Mouse (Mus musculus) limb, embryonic 13.5 days (tissue): ENCODE results near the gene Arfgap3. TPM values are rescaled to one million over a fixed set of nuclear protein-coding genes. Genes with fewer than 3 reads are reported as not detected.
A peak's percentile ranks its signal among the peaks of the same experiment; 100 is the strongest.

ENCODE experiments used
- ATAC-seq: fragments of 200-750 bp; cut with Nextera tagmentation; 2 replicates; pipeline ENCODE4 v1.8.0; 2017; ENCODE audit warnings: low read depth, moderate number of reproducible peaks, moderate TSS enrichment; ENCODE audit not compliant: low FRiP score
- H3K27ac ChIP-seq: fragments of 300-500 bp; sonication (generic); 2 replicates; pipeline ENCODE4 v1.5.1; 2015; ENCODE audit warnings: inconsistent platforms, mild to moderate bottlenecking, moderate library complexity
- H3K27me3 ChIP-seq: fragments of 300-500 bp; sonication (generic); 2 replicates; pipeline ENCODE4 v1.6.1; 2015; ENCODE audit warnings: mild to moderate bottlenecking, inconsistent platforms
- H3K36me3 ChIP-seq: fragments of 300-500 bp; sonication (generic); 2 replicates; pipeline ENCODE4 v1.6.1; 2015; ENCODE audit warnings: inconsistent platforms, mild to moderate bottlenecking, moderate library complexity
- H3K4me1 ChIP-seq: fragments of 300-500 bp; sonication (generic); 2 replicates; pipeline ENCODE4 v1.6.1; 2015; ENCODE audit warnings: inconsistent platforms
- H3K4me2 ChIP-seq: fragments of 300-500 bp; sonication (generic); replicated peaks from 2 replicates; pipeline ENCODE4 v1.6.1; 2015; ENCODE audit warnings: inconsistent platforms, mild to moderate bottlenecking, moderate library complexity
- H3K4me3 ChIP-seq: fragments of 300-500 bp; sonication (generic); 2 replicates; pipeline ENCODE4 v1.5.1; 2015; ENCODE audit warnings: moderate library complexity, mild to moderate bottlenecking, inconsistent platforms
- H3K9ac ChIP-seq: fragments of 300-500 bp; sonication (generic); 2 replicates; pipeline ENCODE4 v1.6.1; 2015; ENCODE audit warnings: mild to moderate bottlenecking, inconsistent platforms
- H3K9me3 ChIP-seq: fragments of 300-500 bp; sonication (generic); 2 replicates; pipeline ENCODE4 v1.6.1; 2016; ENCODE audit warnings: inconsistent platforms
- whole genome bisulfite sequencing: fragments of 180-500 bp; shearing (Covaris S2); methylation state at CpG from one replicate; pipeline ENCODE4 v1.1.7; 2015; 5-methylcytosine and 5-hydroxymethylcytosine counted together
- polyA plus RNA-seq: library from polyadenylated mRNA; unstranded; fragments of >200 nt; fragmentation: Nextera tagmentation; extraction: Ambion mirVana; gene quantifications from 2 replicates; pipeline ENCODE4 v1.2.1, GENCODE M21; 2015

Gene Arfgap3
- polyA plus RNA-seq, 1 experiment from 2014 or later: 52.9 TPM

GRCm38 (mm10) chr15:83303656-83304484, 46.2 kb downstream of the Arfgap3 start:
- Histone ChIP-seq H3K27ac (no peak overlapping the region), H3K9me3 (no peaks in the 10 kb centered on the region), H3K4me3 (no peak overlapping the region), H3K27me3 (no peaks in the 10 kb centered on the region), H3K4me2 (no peak overlapping the region), H3K9ac (no peak overlapping the region), H3K36me3 (peaks cover 94% of the 10 kb centered on the region), H3K4me1 (0 out of 2 replicates have a peak, but pooled peaks cover 6% of the 10 kb centered on the region)
- WGBS: 87% methylated on average over 13 of the region's 13 CpGs
- no peak for ATAC-seq

GRCm38 (mm10) chr15:83299916-83300582, 50.0 kb downstream of the Arfgap3 start:
- 0 out of 2 replicates have a peak overlapping the region, but pooled peaks have one; percentile 8 for H3K9ac ChIP-seq
- H3K27ac ChIP-seq: no peak overlapping the region
- H3K36me3 ChIP-seq: peaks cover 71% of the 10 kb centered on the region
- WGBS: 60% methylated on average over 10 of the region's 10 CpGs
- no peaks in the 10 kb centered on the region for H3K27me3 ChIP-seq
- ATAC-seq: no peak
- H3K4me1 ChIP-seq: peaks cover 27% of the 10 kb centered on the region
- no peaks in the 10 kb centered on the region for H3K9me3 ChIP-seq
- no peak overlapping the region for H3K4me2 ChIP-seq
- no peak overlapping the region for H3K4me3 ChIP-seq

- no peak overlapping the region for H3K27ac ChIP-seq
- H3K4me2 ChIP-seq: no peak overlapping the region
- H3K27me3 ChIP-seq: no peaks in the 10 kb centered on the region
- H3K36me3 ChIP-seq: peaks cover 66% of the 10 kb centered on the region
- 93% methylated on average over 7 of the region's 7 CpGs for WGBS
- ATAC-seq: no peak
- peaks cover 32% of the 10 kb centered on the region for H3K4me1 ChIP-seq
- H3K9me3 ChIP-seq: no peaks in the 10 kb centered on the region
- no peak overlapping the region for H3K4me3 ChIP-seq
- H3K9ac ChIP-seq: no peak overlapping the region
Observed at GRCm38 (mm10) chr15:83299450-83299849, 50.6 kb downstream of the Arfgap3 start.

GRCm38 (mm10) chr15:83298810-83299209, 51.2 kb downstream of the Arfgap3 start:
- peaks cover 60% of the 10 kb centered on the region for H3K36me3 ChIP-seq
- WGBS: 87% methylated on average over 2 of the region's 2 CpGs

GRCm38 (mm10) chr15:83298313-83298712, 51.7 kb downstream of the Arfgap3 start:
- 85% methylated on average over 8 of the region's 8 CpGs for WGBS
- H3K4me1 ChIP-seq: peaks cover 40% of the 10 kb centered on the region

More at GRCm38 (mm10) chr15:83298810-83299209, 51.2 kb downstream of the Arfgap3 start:
- peaks cover 39% of the 10 kb centered on the region for H3K4me1 ChIP-seq
- no peak for ATAC-seq
- no peak overlapping the region for H3K4me2 ChIP-seq
- no peak overlapping the region for H3K4me3 ChIP-seq
- no peaks in the 10 kb centered on the region for H3K27me3 ChIP-seq
- no peaks in the 10 kb centered on the region for H3K9me3 ChIP-seq
- no peak overlapping the region for H3K9ac ChIP-seq
- no peak overlapping the region for H3K27ac ChIP-seq

DNA sequence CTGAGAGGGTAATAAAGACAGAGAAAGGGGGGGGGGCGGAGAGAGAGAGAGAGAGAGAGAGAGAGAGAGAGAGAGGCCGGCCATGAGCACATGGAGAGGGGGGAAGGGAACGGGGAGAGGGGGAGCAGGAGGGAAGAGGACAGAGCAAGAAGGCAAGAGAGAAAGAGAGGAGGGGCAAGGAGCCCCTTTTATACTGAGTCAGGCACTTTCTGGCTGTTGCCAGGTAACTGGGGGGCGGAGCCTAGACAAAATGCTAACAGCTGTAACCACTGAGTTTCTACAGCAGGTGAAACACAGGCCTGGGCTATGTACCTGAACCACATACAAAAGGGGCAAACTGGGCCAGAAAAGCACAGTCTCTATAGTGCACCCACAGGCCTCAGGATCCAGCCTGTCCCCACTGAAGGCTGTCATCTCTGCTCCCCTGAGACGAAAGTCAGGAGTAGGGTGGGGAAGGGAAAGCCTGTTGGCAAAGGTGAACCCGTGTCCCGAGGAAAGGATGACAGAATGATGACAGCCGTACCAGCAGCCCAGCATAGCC, 53.2 kb downstream of the Arfgap3 start:
- Histone ChIP-seq H3K36me3 (peaks cover 45% of the 10 kb centered on the region), H3K4me2 (no peak overlapping the region), H3K27me3 (no peaks in the 10 kb centered on the region), H3K4me3 (no peak overlapping the region), H3K9ac (no peak overlapping the region), H3K9me3 (no peaks in the 10 kb centered on the region), H3K4me1 (peaks cover 48% of the 10 kb centered on the region), H3K27ac (no peak overlapping the region)
- 78% methylated on average over 5 of the region's 8 CpGs for WGBS
- ATAC-seq: peak; percentile 48; the same call in 1 of the 2 replicates

More at GRCm38 (mm10) chr15:83298313-83298712, 51.7 kb downstream of the Arfgap3 start:
- Histone ChIP-seq H3K4me3 (no peak overlapping the region), H3K27ac (no peak overlapping the region), H3K27me3 (no peaks in the 10 kb centered on the region), H3K36me3 (peaks cover 58% of the 10 kb centered on the region), H3K9ac (no peak overlapping the region), H3K4me2 (no peak overlapping the region), H3K9me3 (no peaks in the 10 kb centered on the region)
- no peak for ATAC-seq

- Histone ChIP-seq H3K9me3 (no peaks in the 10 kb centered on the region), H3K27me3 (no peaks in the 10 kb centered on the region), H3K4me2 (no peak overlapping the region), H3K36me3 (peaks cover 37% of the 10 kb centered on the region), H3K4me1 (peaks cover 47% of the 10 kb centered on the region), H3K4me3 (no peak overlapping the region), H3K9ac (no peak overlapping the region), H3K27ac (no peak overlapping the region)
- ATAC-seq: no peak
- WGBS: 82% methylated on average over 4 of the region's 4 CpGs
Observed at GRCm38 (mm10) chr15:83296050-83296449, 54.0 kb downstream of the Arfgap3 start.

DNA sequence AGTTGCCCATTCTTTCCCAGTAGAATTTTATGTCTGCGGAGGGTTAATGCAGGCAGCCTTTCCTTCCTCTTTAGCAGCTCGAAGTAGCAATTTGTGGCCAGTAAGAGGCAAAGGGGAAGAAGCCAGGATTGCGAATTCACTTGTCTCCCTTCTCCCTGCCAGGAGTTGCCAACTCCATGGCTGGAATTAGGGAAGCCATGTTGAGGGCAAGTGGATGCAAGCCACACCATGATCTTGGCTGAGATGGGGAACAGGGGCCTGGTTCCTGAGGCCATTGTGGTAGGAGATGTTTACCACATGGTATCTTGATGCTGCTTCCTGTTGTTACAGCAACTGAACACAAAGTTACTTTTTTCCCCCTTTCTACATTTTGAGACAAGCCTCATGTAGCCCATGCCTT, 55.1 kb downstream of the Arfgap3 start:
- no peak overlapping the region; the same call in 1 of the 2 replicates for H3K27ac ChIP-seq
- H3K27me3 ChIP-seq: no peaks in the 10 kb centered on the region
- peaks cover 26% of the 10 kb centered on the region for H3K36me3 ChIP-seq
- H3K9ac ChIP-seq: no peak overlapping the region
- ATAC-seq: no peak
- H3K4me2 ChIP-seq: no peak overlapping the region
- no peaks in the 10 kb centered on the region for H3K9me3 ChIP-seq
- WGBS: 87% methylated on average over 3 of the region's 3 CpGs
- peaks cover 42% of the 10 kb centered on the region for H3K4me1 ChIP-seq
- H3K4me3 ChIP-seq: no peak overlapping the region

- H3K36me3 ChIP-seq: peaks cover 18% of the 10 kb centered on the region
- peak overlapping the region; percentile 58; the same call in 1 of the 2 replicates for H3K27ac ChIP-seq
- no peak for ATAC-seq
- H3K9me3 ChIP-seq: no peaks in the 10 kb centered on the region
- WGBS: 76% methylated on average over 8 of the region's 8 CpGs
- no peak overlapping the region for H3K9ac ChIP-seq
- no peaks in the 10 kb centered on the region for H3K27me3 ChIP-seq
- H3K4me3 ChIP-seq: no peak overlapping the region
- no peak overlapping the region for H3K4me2 ChIP-seq
- peaks cover 42% of the 10 kb centered on the region for H3K4me1 ChIP-seq
Observed at GRCm38 (mm10) chr15:83293706-83294645, 56.1 kb downstream of the Arfgap3 start.

- no peak for ATAC-seq
- H3K4me1 ChIP-seq: peaks cover 42% of the 10 kb centered on the region
- 76% methylated on average over 6 of the region's 6 CpGs for WGBS
- H3K27me3 ChIP-seq: no peaks in the 10 kb centered on the region
- H3K4me3 ChIP-seq: no peak overlapping the region
- no peak overlapping the region for H3K9ac ChIP-seq
- H3K9me3 ChIP-seq: no peaks in the 10 kb centered on the region
- H3K36me3 ChIP-seq: peaks cover 10% of the 10 kb centered on the region
- no peak overlapping the region for H3K27ac ChIP-seq
- no peak overlapping the region for H3K4me2 ChIP-seq
Observed at GRCm38 (mm10) chr15:83293144-83293543, 56.9 kb downstream of the Arfgap3 start.

DNA sequence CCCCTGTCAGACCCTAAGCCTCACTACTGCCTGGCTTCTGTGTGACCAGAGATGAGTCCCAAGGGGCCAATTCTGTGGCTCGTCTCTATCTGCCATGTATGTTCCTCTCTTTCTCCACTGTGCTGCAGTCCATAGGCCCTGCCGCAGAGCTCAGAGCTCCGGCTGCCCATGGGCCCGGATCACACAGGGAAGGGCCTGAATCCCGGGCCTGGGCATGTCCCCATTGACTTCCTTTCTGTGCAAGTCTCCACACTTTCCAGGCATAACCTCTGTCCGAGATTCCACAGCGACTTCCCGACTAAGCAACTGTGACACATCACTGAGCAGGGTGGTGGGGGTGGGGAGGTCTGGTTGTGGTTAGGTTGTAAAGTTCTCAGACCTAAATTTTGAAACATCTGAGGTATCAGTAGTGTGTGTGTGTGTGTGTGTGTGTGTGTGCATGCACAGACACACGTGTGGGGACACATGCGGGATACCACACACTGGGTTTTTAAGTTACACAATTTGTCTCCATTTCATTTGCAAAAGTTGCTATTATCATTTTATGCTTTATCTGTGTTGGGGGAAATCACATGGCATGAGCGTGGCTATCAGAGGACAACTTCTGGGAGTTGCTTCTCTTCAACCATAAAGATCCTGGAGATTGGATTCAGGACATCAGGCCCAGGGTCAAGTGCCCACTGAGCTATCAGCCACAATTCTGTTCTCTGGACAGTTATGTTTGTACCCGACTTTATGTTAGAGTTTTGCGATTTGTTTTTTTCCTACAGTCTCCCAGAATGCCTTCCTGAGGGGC, 57.6 kb downstream of the Arfgap3 start:
- 76% methylated on average over 13 of the region's 13 CpGs for WGBS
- no peaks in the 10 kb centered on the region for H3K27me3 ChIP-seq
- no peaks in the 10 kb centered on the region for H3K9me3 ChIP-seq
- no peak overlapping the region for H3K4me2 ChIP-seq
- H3K4me3 ChIP-seq: no peak overlapping the region
- peaks cover 3% of the 10 kb centered on the region for H3K36me3 ChIP-seq
- H3K4me1 ChIP-seq: peaks cover 42% of the 10 kb centered on the region
- no peak overlapping the region for H3K27ac ChIP-seq
- ATAC-seq: no peak
- H3K9ac ChIP-seq: no peak overlapping the region
